Mouse (Mus musculus) ES-CJ7 (cell line): Measurements from ENCODE around the gene Vmn2r89.
"Not testable (repeated sequence)": the region's sequence is repeated elsewhere in the genome, so short reads cannot be mapped to it uniquely, and the experiment has no call there.

Source experiments
- DNase-seq: peaks from one replicate; pipeline ENCODE4 v3.0.0; 2011; ENCODE audit warnings: low read depth, low spot score

Vmn2r89 gene

GRCm38 (mm10) chr14:51451557-51451956 lies at the start of gene Vmn2r89:
Gene Vmn2r89 (plus strand): TSS chr14:51451857.
- not testable (repeated sequence) for DNase-seq

- DNase-seq, result no peak
Observed at GRCm38 (mm10) chr14:51410520-51410919, 41.1 kb upstream of the Vmn2r89 start, which contains the start of gene Vmn2r88. Gene Vmn2r88 (plus strand): TSS chr14:51410820.

DNA sequence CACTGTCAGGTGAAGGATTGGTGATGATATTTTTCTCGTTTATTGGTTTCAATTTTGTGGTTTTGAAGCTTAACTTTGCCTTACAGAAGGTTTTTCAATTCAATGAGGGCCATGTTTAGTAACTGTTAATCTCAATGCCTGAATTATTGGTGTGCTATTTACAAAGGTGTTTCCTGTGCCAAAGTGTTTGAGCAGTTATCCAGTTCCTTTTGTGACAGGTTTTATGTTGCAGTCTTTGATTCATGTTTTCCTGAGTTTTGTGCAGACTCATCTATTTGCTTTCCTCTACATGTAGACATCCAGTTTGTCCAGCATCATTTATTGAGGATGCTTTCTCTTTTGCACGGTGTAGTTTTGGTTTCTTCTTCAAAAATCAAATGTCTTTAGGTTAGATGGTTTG lies 27.8 kb upstream of the Vmn2r89 start:
- no peak for DNase-seq

GRCm38 (mm10) chr14:51430138-51430537 lies 21.5 kb upstream of the Vmn2r89 start:
- DNase-seq, result peak; percentile 11

DNA sequence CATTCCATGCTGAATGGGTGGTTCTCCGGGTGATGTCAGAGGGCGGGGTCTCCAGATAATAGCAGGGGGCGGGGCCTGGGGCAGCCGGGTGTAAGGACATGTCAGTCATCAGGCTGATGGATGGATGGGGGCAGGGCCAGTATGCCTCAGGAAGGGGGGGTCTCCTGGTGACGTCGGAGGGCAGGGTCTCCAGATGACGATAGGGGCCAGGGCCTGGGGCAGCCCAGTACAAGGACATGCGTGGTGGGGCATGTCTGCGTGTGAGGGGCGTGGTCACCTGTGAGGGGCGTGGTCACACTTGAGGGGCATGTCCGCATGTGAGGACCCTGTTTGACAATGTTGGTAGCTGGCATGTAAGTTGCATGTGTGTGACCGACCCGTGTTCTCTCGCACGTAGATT lies 17.1 kb upstream of the Vmn2r89 start:
- DNase-seq, result peak; percentile 27

GRCm38 (mm10) chr14:51435020-51435419 lies 16.6 kb upstream of the Vmn2r89 start:
- DNase-seq, result peak; percentile 4

DNA sequence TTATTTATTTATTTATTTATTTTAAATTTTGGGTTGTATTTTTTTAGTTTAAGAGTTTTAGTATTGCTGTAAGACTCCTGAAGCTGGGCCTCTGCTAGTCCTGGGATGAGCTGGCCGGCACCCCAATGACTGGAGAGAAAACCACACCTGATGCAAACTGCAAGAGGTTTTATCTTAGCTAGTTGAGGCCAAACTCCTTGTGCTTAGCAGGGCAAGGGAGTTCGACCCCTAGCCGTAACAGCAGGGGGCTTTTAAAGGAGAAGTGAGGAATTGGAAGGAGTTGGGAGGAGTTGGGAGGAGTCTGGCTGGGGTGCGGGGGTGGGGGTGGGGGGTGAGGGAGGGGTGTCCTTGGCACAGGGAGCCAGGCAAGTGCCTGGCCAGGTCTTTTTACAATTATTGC lies 12.7 kb upstream of the Vmn2r89 start:
- peak; percentile 55 for DNase-seq

DNA sequence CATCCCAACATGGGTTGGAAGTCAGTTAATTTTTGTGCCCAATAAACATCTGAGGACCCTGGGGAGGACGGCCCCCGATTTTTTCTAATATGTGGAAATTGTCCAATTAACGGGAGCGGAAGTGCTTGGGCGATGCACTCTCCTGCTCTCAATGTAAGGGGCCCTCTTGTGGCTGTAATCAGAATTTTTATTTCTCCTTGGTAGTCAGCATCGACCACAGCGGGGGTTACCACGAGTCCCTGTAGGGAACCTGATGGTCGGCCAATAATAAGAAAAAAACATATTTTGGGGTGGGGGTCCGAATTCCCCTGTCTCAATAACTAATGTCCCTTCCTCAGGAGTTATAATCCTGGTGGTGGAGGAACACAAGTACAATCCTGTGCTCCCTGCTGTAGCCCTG lies 28.6 kb downstream of the Vmn2r89 start:
- peak; percentile 59 for DNase-seq

DNA sequence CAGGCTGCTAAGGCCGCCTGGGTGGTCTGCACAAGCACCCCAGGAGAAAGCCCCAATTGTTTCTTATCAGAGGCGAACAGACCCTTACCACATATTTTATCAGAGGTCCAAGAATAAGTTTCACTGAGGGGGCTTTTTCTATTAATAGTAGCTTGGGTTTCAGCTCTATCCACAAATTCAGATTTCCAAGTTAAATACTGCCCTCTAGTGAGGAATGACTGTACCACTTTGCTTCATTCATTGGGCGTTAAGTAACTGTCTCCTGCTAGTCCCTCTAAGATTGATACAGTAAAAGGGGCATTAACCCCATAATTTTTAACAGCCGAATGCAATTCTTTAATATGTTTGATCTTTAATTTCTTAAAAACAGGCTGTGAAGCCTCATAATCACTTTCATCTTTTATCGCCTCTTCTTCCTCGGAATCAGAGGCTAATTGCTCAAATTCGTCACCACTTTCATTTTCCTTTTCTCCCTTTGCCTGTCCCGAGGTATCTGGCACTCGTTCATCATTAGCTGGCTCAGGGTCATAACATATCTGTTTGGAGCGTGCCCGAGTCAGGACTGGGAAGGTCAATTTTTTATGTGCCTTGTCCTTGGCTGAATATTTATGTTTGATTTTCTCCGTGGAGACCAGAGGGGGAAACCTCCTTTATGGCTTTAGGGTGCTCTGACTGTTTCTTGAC lies 29.8 kb downstream of the Vmn2r89 start:
- DNase-seq, result peak; percentile 67

DNA sequence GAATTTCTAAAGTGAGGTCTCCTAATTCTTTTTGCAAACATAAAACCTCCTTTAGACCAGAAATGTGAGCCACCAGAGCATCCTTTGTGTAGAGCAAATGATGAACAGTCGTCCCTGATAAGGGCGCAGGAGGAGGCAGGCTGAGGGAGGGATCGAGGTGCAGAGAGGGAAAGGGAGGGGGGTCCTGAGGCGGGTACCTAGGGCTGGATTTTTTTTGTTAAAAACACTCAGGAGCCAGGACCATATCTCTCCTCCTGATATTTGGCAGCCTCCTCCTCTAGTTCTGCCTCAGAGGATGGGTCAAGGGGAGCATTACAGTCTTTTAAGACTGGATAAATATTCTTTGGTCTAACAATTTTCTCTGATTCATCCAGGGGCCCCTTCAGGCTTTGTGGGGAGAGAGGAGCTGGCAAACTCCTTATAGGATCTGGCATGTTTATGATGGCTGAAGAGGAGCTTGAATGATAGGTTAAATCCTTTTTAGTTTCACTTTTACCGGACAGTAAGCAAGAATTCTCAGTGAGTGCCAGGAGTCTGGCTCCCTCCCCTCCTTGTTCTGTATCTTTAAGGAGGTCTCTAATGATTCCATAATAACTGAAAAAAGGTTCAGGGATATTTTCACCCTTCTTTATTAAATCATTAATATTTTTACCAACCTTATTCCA lies 30.5 kb downstream of the Vmn2r89 start:
- DNase-seq, result no peak

- DNase-seq, result not testable (repeated sequence)
Observed at GRCm38 (mm10) chr14:51482971-51483381, 31.3 kb downstream of the Vmn2r89 start.

DNA sequence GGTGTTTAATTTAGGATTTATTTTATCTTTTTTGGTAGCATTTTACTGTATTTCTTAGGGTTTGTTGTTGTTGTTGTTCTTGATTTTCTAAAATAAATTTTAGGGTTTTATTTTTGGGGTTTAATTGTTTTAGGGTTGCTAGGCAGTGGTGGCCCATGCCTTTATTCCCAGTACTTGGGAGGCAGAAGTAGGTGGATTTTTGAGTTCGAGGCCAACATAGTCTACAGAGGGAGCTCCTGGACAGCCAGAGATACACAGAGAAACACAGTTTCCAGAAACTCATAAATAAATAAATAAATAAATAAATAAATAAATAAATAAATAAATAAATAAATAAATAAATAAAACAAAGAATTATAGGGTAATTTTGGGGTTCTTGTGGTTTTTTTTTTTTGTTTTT lies 32.0 kb downstream of the Vmn2r89 start:
- DNase-seq, result no peak

DNA sequence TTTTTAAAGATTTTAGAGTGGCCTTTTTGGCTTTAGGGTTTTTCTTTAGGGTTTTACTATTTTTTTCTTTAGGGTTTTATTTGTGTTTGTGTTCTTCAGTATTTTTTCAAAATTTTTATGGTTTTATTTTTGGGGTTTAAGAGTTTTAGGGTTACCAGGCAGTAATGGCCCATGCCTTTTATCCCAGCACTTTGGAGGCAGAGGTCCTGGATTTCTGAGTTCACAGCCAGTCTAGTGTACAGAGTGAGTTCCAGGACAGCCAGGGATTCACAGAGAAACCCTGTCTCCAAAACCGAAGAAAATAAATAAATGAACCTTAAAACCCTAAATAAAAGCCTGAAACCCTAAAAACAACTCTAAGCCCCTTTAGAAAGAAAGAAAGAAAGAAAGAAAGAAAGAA lies 34.5 kb downstream of the Vmn2r89 start:
- no peak for DNase-seq

- DNase-seq, result no peak
Observed at GRCm38 (mm10) chr14:51495781-51496180, 44.1 kb downstream of the Vmn2r89 start.

- DNase-seq, result no peak
Observed at GRCm38 (mm10) chr14:51496955-51497354, 45.3 kb downstream of the Vmn2r89 start.

GRCm38 (mm10) chr14:51497958-51498357 lies 46.3 kb downstream of the Vmn2r89 start:
- DNase-seq, result no peak

GRCm38 (mm10) chr14:51499707-51500275 lies 48.1 kb downstream of the Vmn2r89 start:
- no peak for DNase-seq

DNA sequence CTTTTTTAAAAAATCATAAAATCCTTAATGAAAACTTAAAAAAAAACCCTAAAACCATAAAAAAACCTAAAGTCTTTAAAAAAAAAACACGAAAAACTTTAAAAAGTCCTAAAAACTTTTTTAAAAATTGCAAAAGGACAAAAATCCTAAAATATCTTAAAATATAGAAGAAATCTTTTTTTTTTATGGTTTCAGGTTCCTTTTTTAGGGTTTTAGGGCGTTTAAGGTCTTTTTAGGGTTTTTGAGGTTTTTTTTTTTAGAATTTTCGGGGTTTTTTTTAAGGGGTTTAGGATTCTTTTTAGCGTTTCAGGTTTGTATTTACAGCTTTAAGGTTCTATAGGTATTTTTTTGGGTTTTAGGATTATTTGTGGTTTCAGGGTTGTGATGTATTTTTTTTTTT lies 48.8 kb downstream of the Vmn2r89 start:
- DNase-seq, result no peak

DNA sequence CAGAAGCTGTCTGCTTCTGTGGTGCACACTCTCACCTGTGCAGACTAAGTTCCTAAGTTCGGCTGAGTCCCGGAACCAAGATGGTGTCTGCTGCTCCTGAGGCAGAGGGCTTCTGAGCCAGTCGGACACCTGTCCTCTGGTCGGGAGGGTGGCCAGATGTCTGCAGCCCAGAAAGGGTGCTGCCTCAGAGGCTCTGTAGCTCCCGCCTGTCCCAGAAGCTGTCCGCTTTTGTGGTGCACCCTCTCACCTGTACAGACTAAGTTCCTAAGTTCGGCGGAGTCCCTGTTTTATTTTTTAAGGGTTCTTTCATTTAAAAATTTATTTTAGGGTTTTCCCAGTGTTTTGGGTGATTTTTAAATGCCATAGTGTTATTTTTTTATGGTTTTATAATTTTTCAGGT lies 55.8 kb downstream of the Vmn2r89 start:
- DNase-seq, result peak; percentile 25
